Mouse (Mus musculus): ENCODE data around the gene Prdm11. TPM values are rescaled to one million over a fixed set of nuclear protein-coding genes. Genes with fewer than 3 reads are reported as not detected.

Gene Prdm11
- polyA plus RNA-seq (2012; rRNA removed; ENCODE audit: low replicate concordance) = 1.7 TPM in 2 replicates

GRCm38 (mm10) chr2:93045818-93046508 lies at the start of gene Prdm11:
Gene Prdm11 (minus strand): TSS chr2:93046167.

Other genes starting within 250 kb of the Prdm11 start
- gene Syt13, start 131.1 kb downstream of the Prdm11 start, polyA plus RNA-seq (2012; rRNA removed; ENCODE audit: low replicate concordance) = 1.6 and 1.7 TPM in 2 replicates
- gene Trp53i11, start 141.4 kb upstream of the Prdm11 start, polyA plus RNA-seq (2012; rRNA removed; ENCODE audit: low replicate concordance) = 39.8 and 42.6 TPM in 2 replicates

Data from duodenum, adult 2 months (tissue).